Mouse (Mus musculus): ENCODE measurements around the gene Crip1. TPM values are rescaled to one million over a fixed set of nuclear protein-coding genes. Genes with fewer than 3 reads are reported as not detected.
A peak's percentile ranks its signal among the peaks of the same experiment; 100 is the strongest.

Gene Crip1
- total RNA-seq (2017), result 222 and 411 TPM in 2 replicates

DNA sequence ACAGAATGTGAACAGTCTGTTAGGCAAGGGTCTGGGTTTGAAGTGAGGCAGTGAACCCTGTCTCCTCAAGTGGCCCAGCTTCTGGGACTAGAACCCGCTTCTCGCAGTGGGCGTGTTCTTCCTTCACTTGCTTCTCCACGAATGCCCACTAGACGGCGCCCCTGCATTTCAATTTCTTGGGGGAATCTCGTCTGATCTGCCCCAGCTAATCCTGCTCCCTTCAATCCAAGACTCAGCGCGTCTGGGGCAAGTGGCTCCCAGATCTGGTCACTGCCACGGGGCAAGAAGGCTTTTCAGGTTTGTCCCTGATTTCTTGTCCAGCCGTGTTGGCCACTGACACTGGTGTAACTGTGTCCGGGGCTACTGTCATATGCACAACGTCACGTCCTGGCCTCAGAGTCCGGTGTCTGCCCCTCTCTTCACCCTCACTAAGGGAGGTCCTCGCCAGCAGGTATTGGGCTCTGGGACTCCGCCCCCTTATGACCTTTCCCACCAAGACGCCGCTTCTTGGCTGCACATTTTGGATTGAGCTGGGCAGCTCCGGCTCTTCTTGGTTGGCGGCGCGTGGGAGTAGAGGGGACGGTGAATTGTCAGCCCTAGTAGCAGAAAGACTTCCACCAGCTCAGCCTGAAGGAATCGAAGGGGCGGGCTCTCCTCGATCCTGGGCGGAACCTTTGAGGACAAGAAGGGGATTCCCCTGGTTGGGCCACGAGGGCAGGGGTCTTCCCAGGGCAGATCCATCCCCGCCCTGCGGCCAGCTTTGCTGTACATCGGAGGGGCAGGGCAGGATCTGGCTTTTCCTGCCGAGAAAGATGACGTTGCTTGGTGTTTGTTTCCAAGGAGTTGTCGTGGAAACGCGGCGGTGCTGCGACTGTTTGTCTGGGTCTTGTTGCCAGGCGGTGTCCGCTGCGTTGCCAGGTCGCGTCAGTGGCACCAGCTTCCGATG is at the start of gene Crip1:
Gene Crip1, plus strand, starts transcription at position 205 of the 946 bp plus-strand sequence.
- peak; percentile 56 to 60 for ATAC-seq (replicated peaks in 1 of 2; ENCODE audit: insufficient read depth in 1 of 2, low FRiP score in 2 of 2, low TSS enrichment in 1 of 2, low read depth in 1 of 2, poor library complexity in 2 of 2, severe bottlenecking in 2 of 2)

- no peak for ATAC-seq (replicated peaks in 1 of 2; ENCODE audit: insufficient read depth in 1 of 2, low FRiP score in 2 of 2, low TSS enrichment in 1 of 2, low read depth in 1 of 2, poor library complexity in 2 of 2, severe bottlenecking in 2 of 2)
Observed at GRCm38 (mm10) chr12:113097040-113097439, 49.1 kb upstream of the Crip1 start.

DNA sequence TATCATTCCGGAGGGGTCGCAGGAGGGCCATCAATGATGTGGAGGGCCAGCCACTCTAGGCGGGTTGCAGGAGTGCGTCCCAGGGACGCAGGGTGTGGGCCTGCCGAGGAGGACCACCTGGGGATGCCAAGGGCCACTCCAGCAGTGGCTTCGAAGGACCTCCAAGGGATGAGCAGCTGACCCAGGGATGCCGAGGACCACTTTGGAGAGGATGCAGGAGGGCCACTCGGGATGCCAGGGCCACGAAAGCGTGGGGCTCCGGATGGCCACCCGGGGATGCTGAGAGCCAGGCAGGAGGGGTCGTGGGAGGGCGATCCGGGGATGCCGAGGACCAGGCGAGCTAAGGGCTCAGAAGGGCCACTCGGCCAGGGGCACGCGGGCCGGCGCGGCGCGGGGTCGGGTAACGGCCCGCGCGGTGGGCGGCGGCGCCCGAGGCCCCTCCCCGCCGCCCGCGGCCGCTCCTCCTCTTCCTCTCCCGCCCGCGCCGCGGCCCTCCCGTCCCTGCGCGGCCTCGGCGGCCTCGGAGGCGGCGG is 48.3 kb upstream of the Crip1 start, which contains the start of gene Mta1:
Gene Mta1, plus strand, starts transcription at position 530 of the 533 bp plus-strand sequence.
- ATAC-seq (replicated peaks in 1 of 2; ENCODE audit: insufficient read depth in 1 of 2, low FRiP score in 2 of 2, low TSS enrichment in 1 of 2, low read depth in 1 of 2, poor library complexity in 2 of 2, severe bottlenecking in 2 of 2), result peak in 1 of 2 experiments; percentile 34; a peak in 1 of 4 replicates

- ATAC-seq (replicated peaks in 1 of 2; ENCODE audit: insufficient read depth in 1 of 2, low FRiP score in 2 of 2, low TSS enrichment in 1 of 2, low read depth in 1 of 2, poor library complexity in 2 of 2, severe bottlenecking in 2 of 2), result no peak
Observed at GRCm38 (mm10) chr12:113098530-113099151, 47.5 kb upstream of the Crip1 start.

- ATAC-seq (replicated peaks in 1 of 2; ENCODE audit: insufficient read depth in 1 of 2, low FRiP score in 2 of 2, low TSS enrichment in 1 of 2, low read depth in 1 of 2, poor library complexity in 2 of 2, severe bottlenecking in 2 of 2), result no peak
Observed at GRCm38 (mm10) chr12:113099470-113100237, 46.5 kb upstream of the Crip1 start.

- ATAC-seq (replicated peaks in 1 of 2; ENCODE audit: insufficient read depth in 1 of 2, low FRiP score in 2 of 2, low TSS enrichment in 1 of 2, low read depth in 1 of 2, poor library complexity in 2 of 2, severe bottlenecking in 2 of 2), result no peak
Observed at GRCm38 (mm10) chr12:113100448-113101076, 45.6 kb upstream of the Crip1 start.

DNA sequence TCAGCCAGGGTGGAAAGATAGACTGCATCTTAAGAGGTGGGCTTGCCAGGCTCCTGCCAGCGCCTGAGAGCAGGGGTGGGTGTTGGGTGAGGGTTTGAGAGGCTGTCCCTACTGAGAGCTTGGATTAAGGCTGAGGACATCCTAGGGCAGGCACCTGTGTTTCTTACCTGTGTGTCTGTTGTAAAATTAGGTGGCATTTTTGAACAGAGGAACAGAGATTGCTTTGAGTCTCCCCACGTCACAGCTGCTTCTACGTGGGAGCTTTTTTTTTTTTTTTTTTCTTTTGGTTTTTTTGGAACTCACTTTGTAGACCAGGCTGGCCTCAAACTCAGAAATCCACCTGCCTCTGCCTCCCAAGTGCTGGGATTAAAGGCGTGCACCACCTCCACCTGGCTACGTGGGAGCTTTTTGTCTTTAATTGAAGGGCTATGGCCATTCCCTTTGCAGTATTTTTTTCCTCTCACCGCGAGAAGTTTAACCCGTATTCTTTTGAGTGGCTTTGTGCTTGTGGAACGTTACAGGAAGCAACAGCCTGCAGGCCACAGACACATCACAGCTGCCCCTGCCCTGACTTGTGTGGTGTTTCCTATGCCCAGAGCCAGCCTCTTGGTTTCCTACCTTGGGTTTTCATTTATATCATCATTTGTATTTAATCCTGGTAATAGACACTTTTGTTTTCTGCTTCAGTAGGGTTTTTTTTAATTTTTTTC is 44.7 kb upstream of the Crip1 start:
- ATAC-seq (replicated peaks in 1 of 2; ENCODE audit: insufficient read depth in 1 of 2, low FRiP score in 2 of 2, low TSS enrichment in 1 of 2, low read depth in 1 of 2, poor library complexity in 2 of 2, severe bottlenecking in 2 of 2), result peak in 1 of 2 experiments; percentile 24; a peak in 1 of 4 replicates

DNA sequence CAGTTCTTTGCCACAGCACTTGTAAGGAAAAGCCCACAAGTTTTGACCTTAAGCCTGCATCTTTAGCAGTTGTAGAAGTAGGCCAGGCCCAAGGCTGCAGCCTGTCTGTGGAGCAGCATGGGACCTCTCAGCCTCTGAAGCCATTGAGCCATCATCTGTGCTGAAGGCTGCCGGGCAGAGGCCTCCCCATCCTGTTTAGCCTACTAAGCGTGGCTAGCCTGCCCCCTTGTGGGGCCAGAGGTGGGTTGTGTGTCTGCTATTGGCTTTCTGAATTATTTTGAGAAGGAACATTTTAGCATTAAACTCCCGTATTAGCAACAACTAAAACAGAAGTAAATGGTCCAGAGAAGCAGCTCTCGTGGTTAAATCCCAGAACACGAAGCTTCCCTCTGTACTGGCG is 43.7 kb upstream of the Crip1 start:
- ATAC-seq (replicated peaks in 1 of 2; ENCODE audit: insufficient read depth in 1 of 2, low FRiP score in 2 of 2, low TSS enrichment in 1 of 2, low read depth in 1 of 2, poor library complexity in 2 of 2, severe bottlenecking in 2 of 2), result peak; percentile 61 to 81

DNA sequence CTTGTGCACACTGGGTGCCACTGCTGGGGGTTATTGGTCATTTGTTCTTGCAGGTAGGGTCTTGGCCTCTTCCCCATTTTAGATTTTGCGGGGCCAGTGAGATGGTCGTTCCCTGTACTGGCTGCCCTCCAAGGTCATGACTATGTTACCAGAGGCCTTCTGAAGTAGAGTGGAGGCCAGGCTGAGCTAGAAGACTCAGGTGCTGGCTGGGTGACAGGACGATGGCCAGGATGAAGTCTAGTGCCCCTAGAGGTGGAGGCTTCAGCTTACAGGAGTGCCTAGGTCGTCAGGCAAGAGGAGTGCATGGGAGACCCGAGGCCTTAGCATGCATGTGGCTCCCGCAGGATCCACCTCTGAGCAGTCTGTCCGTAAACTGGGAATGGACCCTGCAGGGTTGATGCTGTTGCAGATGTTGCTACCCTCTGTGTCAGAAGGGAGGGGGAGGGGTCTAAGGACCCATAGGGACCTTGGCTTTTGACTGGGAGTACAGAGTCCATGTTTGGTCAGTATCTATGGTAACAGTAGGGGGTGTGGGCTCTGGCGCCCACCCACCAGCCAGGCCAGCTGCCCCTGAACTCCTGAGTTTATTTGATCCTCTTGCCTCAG is 42.2 kb upstream of the Crip1 start:
- ATAC-seq (replicated peaks in 1 of 2; ENCODE audit: insufficient read depth in 1 of 2, low FRiP score in 2 of 2, low TSS enrichment in 1 of 2, low read depth in 1 of 2, poor library complexity in 2 of 2, severe bottlenecking in 2 of 2), result no peak

DNA sequence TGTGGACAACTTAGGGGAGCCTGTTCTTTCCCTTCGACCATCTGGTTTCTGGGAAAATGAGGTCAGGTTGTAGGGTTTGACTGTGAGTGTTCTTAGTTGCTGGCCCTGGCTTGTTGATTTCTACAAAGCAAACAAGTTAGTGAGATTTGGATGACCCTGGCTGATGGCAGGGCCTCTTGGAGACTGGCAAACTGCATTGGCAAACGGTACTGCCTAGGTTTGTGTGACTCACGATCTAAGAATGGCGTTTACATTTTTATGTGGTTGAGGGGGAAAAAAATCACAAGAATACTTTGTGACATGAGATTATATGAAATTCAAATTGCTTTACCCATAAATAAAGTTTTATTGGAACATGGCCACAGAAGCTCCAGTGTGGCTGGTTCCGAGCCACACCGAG is 39.7 kb upstream of the Crip1 start:
- ATAC-seq (replicated peaks in 1 of 2; ENCODE audit: insufficient read depth in 1 of 2, low FRiP score in 2 of 2, low TSS enrichment in 1 of 2, low read depth in 1 of 2, poor library complexity in 2 of 2, severe bottlenecking in 2 of 2), result no peak

- ATAC-seq (replicated peaks in 1 of 2; ENCODE audit: insufficient read depth in 1 of 2, low FRiP score in 2 of 2, low TSS enrichment in 1 of 2, low read depth in 1 of 2, poor library complexity in 2 of 2, severe bottlenecking in 2 of 2), result peak; percentile 44 to 55; a peak in 3 of 4 replicates
Observed at GRCm38 (mm10) chr12:113107431-113108124, 38.5 kb upstream of the Crip1 start.

- ATAC-seq (replicated peaks in 1 of 2; ENCODE audit: insufficient read depth in 1 of 2, low FRiP score in 2 of 2, low TSS enrichment in 1 of 2, low read depth in 1 of 2, poor library complexity in 2 of 2, severe bottlenecking in 2 of 2), result no peak
Observed at GRCm38 (mm10) chr12:113108528-113109283, 37.4 kb upstream of the Crip1 start.

DNA sequence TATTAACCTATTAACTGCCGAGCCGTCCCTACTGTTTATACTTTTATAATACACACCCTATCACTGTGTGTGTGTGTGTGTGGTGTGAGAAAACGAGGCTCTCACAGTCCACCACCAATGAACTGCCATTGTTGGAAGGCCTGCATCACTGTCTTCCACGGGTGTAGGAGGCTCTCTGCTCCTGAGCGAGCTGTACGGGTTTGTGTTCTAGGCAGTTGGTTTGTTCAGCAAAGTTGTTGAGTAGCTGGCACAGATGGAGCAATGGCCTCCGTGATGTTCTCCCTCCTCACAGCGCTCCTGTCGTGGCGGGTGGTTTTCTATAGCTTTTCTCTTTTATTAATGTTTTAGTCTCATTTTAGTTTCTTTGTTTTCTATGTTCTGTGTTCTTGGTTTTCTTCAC is 36.3 kb upstream of the Crip1 start:
- no peak for ATAC-seq (replicated peaks in 1 of 2; ENCODE audit: insufficient read depth in 1 of 2, low FRiP score in 2 of 2, low TSS enrichment in 1 of 2, low read depth in 1 of 2, poor library complexity in 2 of 2, severe bottlenecking in 2 of 2)

DNA sequence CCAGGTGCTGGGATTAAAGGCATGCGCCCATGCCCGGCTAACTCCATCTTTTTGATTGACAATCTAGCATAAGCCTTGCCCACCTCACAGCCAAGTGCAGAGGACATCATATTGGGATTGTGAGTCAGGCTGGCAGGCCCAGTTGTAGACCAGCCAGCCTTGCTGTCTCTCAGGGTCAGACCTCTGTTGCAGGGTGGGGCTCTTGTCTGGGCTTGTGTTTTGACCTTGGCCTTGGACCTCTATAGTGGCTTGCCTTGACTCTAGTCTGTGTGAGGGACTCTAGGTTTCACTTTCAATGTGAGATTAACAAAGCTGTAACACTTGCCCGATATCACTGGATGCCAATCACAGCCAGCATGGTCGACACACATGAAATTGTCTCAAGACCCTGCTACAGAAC is 32.0 kb upstream of the Crip1 start:
- no peak for ATAC-seq (replicated peaks in 1 of 2; ENCODE audit: insufficient read depth in 1 of 2, low FRiP score in 2 of 2, low TSS enrichment in 1 of 2, low read depth in 1 of 2, poor library complexity in 2 of 2, severe bottlenecking in 2 of 2)
